Mouse (Mus musculus): ENCODE results near the gene Nacad. TPM values are rescaled to one million over a fixed set of nuclear protein-coding genes. Genes with fewer than 3 reads are reported as not detected.

Nacad gene
- polyA plus RNA-seq, 1 experiment: 0.96 TPM

DNA sequence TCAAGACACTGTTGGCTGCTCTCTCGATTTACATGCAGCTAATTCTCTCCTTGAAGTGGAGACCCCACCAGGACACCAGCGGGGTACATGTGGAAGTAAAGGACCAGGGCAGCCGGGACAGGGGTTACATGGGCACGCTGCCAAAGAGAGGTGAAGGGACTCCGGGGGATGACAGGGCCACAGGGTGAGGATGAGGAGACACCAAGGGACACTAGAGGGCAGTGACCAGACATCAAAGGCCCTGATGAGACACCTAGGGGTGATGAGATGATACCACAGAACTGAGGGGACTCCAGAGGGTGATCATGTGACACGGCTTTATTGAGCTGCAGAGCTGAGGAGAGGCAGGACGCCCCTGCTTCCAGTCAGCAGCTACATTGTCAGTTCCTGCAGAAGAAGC lies 8.3 kb downstream of the Nacad start:
- H3ac ChIP-seq (ENCODE audit: control insufficient read depth, insufficient read length, low read depth): no peak overlapping the region
- no peaks in the 10 kb centered on the region for H3K27me3 ChIP-seq (ENCODE audit: control insufficient read depth, insufficient read depth, insufficient read length)
- TF ChIP-seq USF1 (IDR thresholded peaks at IDR 0.05; ENCODE audit: low read depth): peak; percentile 25
- TF ChIP-seq CTCF (IDR thresholded peaks at IDR 0.05; ENCODE audit: control insufficient read depth, insufficient read depth, insufficient read length): no peak
- no peak for TF ChIP-seq MYOD1 (IDR thresholded peaks at IDR 0.05; ENCODE audit: control insufficient read depth, insufficient read length, low read depth)
- peaks cover 46% of the 10 kb centered on the region for H3K36me3 ChIP-seq (ENCODE audit: control insufficient read depth, insufficient read depth)
- no peaks in the 10 kb centered on the region for H3K79me3 ChIP-seq (ENCODE audit: low read depth)
- no peaks in the 10 kb centered on the region for H3K79me2 ChIP-seq (ENCODE audit: control insufficient read depth, insufficient read depth)
- no peak overlapping the region for H3K4me3 ChIP-seq (ENCODE audit: insufficient read depth, poor library complexity, severe bottlenecking)

GRCm38 (mm10) chr11:6596616-6597015 lies 9.2 kb downstream of the Nacad start:
- no peaks in the 10 kb centered on the region for H3K79me2 ChIP-seq (ENCODE audit: control insufficient read depth, insufficient read depth)
- H3K79me3 ChIP-seq (ENCODE audit: low read depth): no peaks in the 10 kb centered on the region
- TF ChIP-seq CEBPB (IDR thresholded peaks at IDR 0.05; ENCODE audit: low read depth) (no peak), CTCF (IDR thresholded peaks at IDR 0.05; ENCODE audit: control insufficient read depth, insufficient read depth, insufficient read length) (no peak), FOSL1 (IDR thresholded peaks at IDR 0.05; ENCODE audit: insufficient read depth, low read length, poor library complexity, severe bottlenecking) (no peak), MAX (IDR thresholded peaks at IDR 0.05) (no peak)
- H3ac ChIP-seq (ENCODE audit: control insufficient read depth, insufficient read length, low read depth): no peak overlapping the region
- no peak overlapping the region for H3K4me3 ChIP-seq (ENCODE audit: insufficient read depth, poor library complexity, severe bottlenecking)
- H3K27me3 ChIP-seq (ENCODE audit: control insufficient read depth, insufficient read depth, insufficient read length): no peaks in the 10 kb centered on the region
- peaks cover 54% of the 10 kb centered on the region for H3K36me3 ChIP-seq (ENCODE audit: control insufficient read depth, insufficient read depth)

DNA sequence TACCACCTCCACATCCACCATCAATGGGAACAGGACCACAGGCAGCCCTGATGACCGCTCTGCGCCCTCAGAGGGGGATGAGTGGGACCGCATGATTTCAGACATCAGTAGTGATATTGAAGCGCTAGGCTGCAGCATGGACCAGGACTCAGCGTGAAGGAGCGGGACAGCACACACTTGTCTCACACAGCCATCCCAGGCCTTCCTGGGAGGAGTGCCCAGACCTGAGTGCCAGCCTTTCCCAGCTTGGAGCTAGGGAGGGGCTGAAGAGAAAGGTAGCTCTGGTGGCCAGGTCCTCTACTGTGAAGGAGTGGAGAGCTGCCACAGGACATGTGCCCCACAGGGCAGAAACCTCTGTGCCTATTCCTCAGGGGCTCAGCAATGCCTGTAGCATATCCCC lies 9.6 kb downstream of the Nacad start:
- TF ChIP-seq CTCF (IDR thresholded peaks at IDR 0.05; ENCODE audit: control insufficient read depth, insufficient read depth, insufficient read length) (no peak), MYOG (IDR thresholded peaks at IDR 0.05; ENCODE audit: control insufficient read depth, extremely low read depth, insufficient read length) (no peak), MAX (IDR thresholded peaks at IDR 0.05) (no peak), MYOD1 (IDR thresholded peaks at IDR 0.05; ENCODE audit: control insufficient read depth, insufficient read length, low read depth) (no peak), FOSL1 (IDR thresholded peaks at IDR 0.05; ENCODE audit: insufficient read depth, low read length, poor library complexity, severe bottlenecking) (no peak), CEBPB (IDR thresholded peaks at IDR 0.05; ENCODE audit: low read depth) (no peak), USF1 (IDR thresholded peaks at IDR 0.05; ENCODE audit: low read depth) (no peak)

GRCm38 (mm10) chr11:6595339-6595738 lies 10.5 kb downstream of the Nacad start:
- no peaks in the 10 kb centered on the region for H3K79me2 ChIP-seq (ENCODE audit: control insufficient read depth, insufficient read depth)
- no peak overlapping the region for H3ac ChIP-seq (ENCODE audit: control insufficient read depth, insufficient read length, low read depth)
- H3K4me3 ChIP-seq (ENCODE audit: insufficient read depth, poor library complexity, severe bottlenecking): no peak overlapping the region
- TF ChIP-seq USF1 (IDR thresholded peaks at IDR 0.05; ENCODE audit: low read depth): no peak
- TF ChIP-seq MAX (IDR thresholded peaks at IDR 0.05): no peak
- no peak for TF ChIP-seq FOSL1 (IDR thresholded peaks at IDR 0.05; ENCODE audit: insufficient read depth, low read length, poor library complexity, severe bottlenecking)
- no peak for TF ChIP-seq MYOG (IDR thresholded peaks at IDR 0.05; ENCODE audit: control insufficient read depth, extremely low read depth, insufficient read length)
- TF ChIP-seq CEBPB (IDR thresholded peaks at IDR 0.05; ENCODE audit: low read depth): no peak
- no peak for TF ChIP-seq MYOD1 (IDR thresholded peaks at IDR 0.05; ENCODE audit: control insufficient read depth, insufficient read length, low read depth)
- no peak for TF ChIP-seq CTCF (IDR thresholded peaks at IDR 0.05; ENCODE audit: control insufficient read depth, insufficient read depth, insufficient read length)
- H3K36me3 ChIP-seq (ENCODE audit: control insufficient read depth, insufficient read depth): peaks cover 64% of the 10 kb centered on the region
- no peaks in the 10 kb centered on the region for H3K27me3 ChIP-seq (ENCODE audit: control insufficient read depth, insufficient read depth, insufficient read length)
- H3K79me3 ChIP-seq (ENCODE audit: low read depth): no peaks in the 10 kb centered on the region

More for the DNA sequence above, 9.6 kb downstream of the Nacad start:
- Histone ChIP-seq H3ac (ENCODE audit: control insufficient read depth, insufficient read length, low read depth) (no peak overlapping the region), H3K79me3 (ENCODE audit: low read depth) (no peaks in the 10 kb centered on the region), H3K4me3 (ENCODE audit: insufficient read depth, poor library complexity, severe bottlenecking) (no peak overlapping the region), H3K27me3 (ENCODE audit: control insufficient read depth, insufficient read depth, insufficient read length) (no peaks in the 10 kb centered on the region), H3K36me3 (ENCODE audit: control insufficient read depth, insufficient read depth) (peaks cover 56% of the 10 kb centered on the region), H3K79me2 (ENCODE audit: control insufficient read depth, insufficient read depth) (no peaks in the 10 kb centered on the region)

DNA sequence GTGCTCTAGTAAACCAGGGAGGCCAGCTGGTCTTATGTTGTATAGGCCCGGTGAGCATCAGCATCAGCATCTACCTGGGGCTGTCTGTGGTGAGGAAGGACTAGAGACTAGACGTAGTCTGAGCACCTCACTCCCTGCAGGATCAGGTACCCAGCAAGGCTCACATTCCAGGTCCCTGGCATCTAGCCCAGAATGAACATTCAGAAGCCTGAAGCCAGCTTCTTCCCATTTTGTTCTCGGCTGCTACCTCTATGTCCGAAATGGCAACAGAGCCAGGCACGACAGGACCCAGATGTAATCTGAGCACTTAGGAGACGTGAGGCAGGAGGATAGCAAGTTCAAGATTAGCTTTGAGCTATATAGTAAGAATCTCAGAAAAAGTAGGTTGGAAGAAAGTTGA lies 11.0 kb downstream of the Nacad start:
- Histone ChIP-seq H3ac (ENCODE audit: control insufficient read depth, insufficient read length, low read depth) (no peak overlapping the region), H3K36me3 (ENCODE audit: control insufficient read depth, insufficient read depth) (peaks cover 68% of the 10 kb centered on the region), H3K4me3 (ENCODE audit: insufficient read depth, poor library complexity, severe bottlenecking) (no peak overlapping the region), H3K79me2 (ENCODE audit: control insufficient read depth, insufficient read depth) (no peaks in the 10 kb centered on the region), H3K79me3 (ENCODE audit: low read depth) (no peaks in the 10 kb centered on the region), H3K27me3 (ENCODE audit: control insufficient read depth, insufficient read depth, insufficient read length) (no peaks in the 10 kb centered on the region)
- TF ChIP-seq MAX (IDR thresholded peaks at IDR 0.05): no peak
- no peak for TF ChIP-seq USF1 (IDR thresholded peaks at IDR 0.05; ENCODE audit: low read depth)
- TF ChIP-seq CEBPB (IDR thresholded peaks at IDR 0.05; ENCODE audit: low read depth): no peak

DNA sequence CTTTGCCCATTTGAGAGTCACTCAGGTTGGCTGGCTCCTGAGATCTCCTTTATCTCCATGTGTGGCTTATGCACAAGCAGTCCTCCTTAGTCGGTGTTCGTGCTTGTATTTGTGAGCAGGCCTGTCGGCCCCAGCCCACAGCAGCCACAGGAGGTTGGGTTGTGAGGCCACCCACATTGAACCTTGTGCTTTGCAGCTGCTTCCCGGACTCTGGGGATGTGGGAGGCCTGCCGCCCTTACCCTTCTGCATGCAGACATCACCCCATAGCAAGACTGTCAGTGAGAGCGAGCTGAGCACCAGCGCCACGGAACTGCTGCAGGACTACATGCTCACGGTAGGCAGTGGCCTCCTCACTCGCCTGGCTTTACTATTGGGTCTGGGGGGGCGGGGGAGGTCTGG lies 12.4 kb downstream of the Nacad start:
- TF ChIP-seq USF1 (IDR thresholded peaks at IDR 0.05; ENCODE audit: low read depth) (no peak), MAX (IDR thresholded peaks at IDR 0.05) (no peak), CEBPB (IDR thresholded peaks at IDR 0.05; ENCODE audit: low read depth) (no peak), CTCF (IDR thresholded peaks at IDR 0.05; ENCODE audit: control insufficient read depth, insufficient read depth, insufficient read length) (no peak), MYOD1 (IDR thresholded peaks at IDR 0.05; ENCODE audit: control insufficient read depth, insufficient read length, low read depth) (no peak), MYOG (IDR thresholded peaks at IDR 0.05; ENCODE audit: control insufficient read depth, extremely low read depth, insufficient read length) (no peak), FOSL1 (IDR thresholded peaks at IDR 0.05; ENCODE audit: insufficient read depth, low read length, poor library complexity, severe bottlenecking) (no peak)
- no peak overlapping the region for H3K4me3 ChIP-seq (ENCODE audit: insufficient read depth, poor library complexity, severe bottlenecking)

More for the DNA sequence above, 12.4 kb downstream of the Nacad start:
- Histone ChIP-seq H3K79me3 (ENCODE audit: low read depth) (no peaks in the 10 kb centered on the region), H3K36me3 (ENCODE audit: control insufficient read depth, insufficient read depth) (peaks cover 78% of the 10 kb centered on the region), H3ac (ENCODE audit: control insufficient read depth, insufficient read length, low read depth) (no peak overlapping the region), H3K79me2 (ENCODE audit: control insufficient read depth, insufficient read depth) (no peaks in the 10 kb centered on the region), H3K27me3 (ENCODE audit: control insufficient read depth, insufficient read depth, insufficient read length) (no peaks in the 10 kb centered on the region)
